In genomic region chr1:51245381-51245780, GRCm38 (mm10) we compare ENCODE assay signal across 17 mouse cellular contexts. TPM values are rescaled to one million over a fixed set of nuclear protein-coding genes. Genes with fewer than 3 reads are reported as not detected.
DNase-seq lines count a peak whose midpoint lies in the region; ATAC-seq and TF ChIP-seq lines count a peak whose summit lies in the region.
"Had no signal": no experiment of that assay in that cellular context is flagged by ENCODE, and none has a peak within 500 bp of the region (broad histone marks: within the 10 kb centered on the region; RNA-seq: fewer than 3 reads in every experiment).

No protein-coding gene starts in this region.

- H3K9me3 ChIP-seq in heart, embryonic 10.5 days: no peaks in the 10 kb centered on the region
- H3K9me3 ChIP-seq in kidney, embryonic 15.5 days (replicated peaks): no peaks in the 10 kb centered on the region
- H3K9me3 ChIP-seq in lung, postnatal 0 days (ENCODE audit: low read length): no peaks in the 10 kb centered on the region
- H3K9me3 ChIP-seq in liver, embryonic 11.5 days (ENCODE audit: control insufficient read depth, low read length): no peaks in the 10 kb centered on the region
- H3K9me3 ChIP-seq in stomach, postnatal 0 days (ENCODE audit: control insufficient read depth, low read length): no peaks in the 10 kb centered on the region
- H3K9me3 ChIP-seq: embryonic facial prominence, embryonic 10.5 days; forebrain, embryonic 15.5 days; limb, embryonic 12.5 days; liver, embryonic 15.5 days; neural tube, embryonic 12.5 days had no signal

- peak; percentile 25; the same call in 1 of the 2 replicates for ATAC-seq in kidney, embryonic 15.5 days (replicated peaks; ENCODE audit: low FRiP score)
- ATAC-seq in lung, postnatal 0 days: peak; percentile 26; the same call in 1 of the 2 replicates
- ATAC-seq in liver, embryonic 11.5 days (replicated peaks; ENCODE audit: low FRiP score): no peak
- ATAC-seq in stomach, postnatal 0 days (ENCODE audit: low FRiP score, low TSS enrichment): no peak
- ATAC-seq: CD4-positive, CD25-positive, alpha-beta regulatory T cell, adult 4 months; forebrain, embryonic 15.5 days had no signal

- no peak overlapping the region for H3K27ac ChIP-seq in heart, embryonic 10.5 days
- H3K27ac ChIP-seq in kidney, embryonic 15.5 days: peak overlapping the region; percentile 67
- H3K27ac ChIP-seq in lung, postnatal 0 days (ENCODE audit: low read length): no peak overlapping the region
- no peak overlapping the region for H3K27ac ChIP-seq in liver, embryonic 11.5 days (ENCODE audit: low read depth, low read length)
- no peak overlapping the region for H3K27ac ChIP-seq in stomach, postnatal 0 days (replicated peaks)
- H3K27ac ChIP-seq: embryonic facial prominence, embryonic 10.5 days; forebrain, embryonic 15.5 days; left cerebral cortex, adult 2 months; limb, embryonic 12.5 days; liver, embryonic 15.5 days; neural tube, embryonic 12.5 days had no signal

- H3K4me3 ChIP-seq in heart, embryonic 10.5 days: no peak overlapping the region
- H3K4me3 ChIP-seq in kidney, embryonic 15.5 days (replicated peaks): no peak overlapping the region
- no peak overlapping the region for H3K4me3 ChIP-seq in lung, postnatal 0 days (ENCODE audit: low read depth, low read length)
- H3K4me3 ChIP-seq in liver, embryonic 11.5 days (ENCODE audit: low read depth, low read length): no peak overlapping the region
- no peak overlapping the region for H3K4me3 ChIP-seq in stomach, postnatal 0 days (ENCODE audit: low read depth, low read length)
- H3K4me3 ChIP-seq: embryonic facial prominence, embryonic 10.5 days; erythroblast, embryonic 14.5 days; forebrain, embryonic 15.5 days; left cerebral cortex, adult 2 months; limb, embryonic 12.5 days; liver, embryonic 15.5 days; neural tube, embryonic 12.5 days had no signal

- peak; percentile 28 to 36 for DNase-seq in heart, adult 9 months (ENCODE audit: low spot score in 2 of 2)
- no peak for DNase-seq in heart, embryonic 10.5 days (ENCODE audit: low spot score)
- peak; percentile 20 for DNase-seq in kidney, adult 18-20 months
- peak; percentile 21 for DNase-seq in lung, postnatal 0 days (ENCODE audit: low spot score)
- DNase-seq in liver, embryonic 11.5 days (ENCODE audit: low spot score): no peak
- DNase-seq in stomach, postnatal 0 days (ENCODE audit: low spot score): no peak
- DNase-seq: adrenal gland, postnatal 25 days; cerebellum, postnatal 25 days had no signal

- H3K4me1 ChIP-seq in heart, embryonic 10.5 days: no peaks in the 10 kb centered on the region
- peaks cover 32% of the 10 kb centered on the region for H3K4me1 ChIP-seq in kidney, embryonic 15.5 days
- H3K4me1 ChIP-seq in lung, postnatal 0 days (ENCODE audit: insufficient read depth, low read depth, low read length): no peaks in the 10 kb centered on the region; the same call in 1 of the 2 replicates
- H3K4me1 ChIP-seq in liver, embryonic 11.5 days (replicated peaks; ENCODE audit: control insufficient read depth, insufficient read depth, low read length): no peaks in the 10 kb centered on the region
- H3K4me1 ChIP-seq in stomach, postnatal 0 days (replicated peaks; ENCODE audit: control insufficient read depth, insufficient read depth): no peaks in the 10 kb centered on the region
- H3K4me1 ChIP-seq: embryonic facial prominence, embryonic 10.5 days; limb, embryonic 12.5 days; liver, embryonic 15.5 days had no signal

- H3K4me2 ChIP-seq in kidney, embryonic 15.5 days: no peak overlapping the region
- H3K4me2 ChIP-seq in lung, postnatal 0 days (replicated peaks; ENCODE audit: low read depth, low read length): no peak overlapping the region
- no peak overlapping the region for H3K4me2 ChIP-seq in liver, embryonic 11.5 days
- no peak overlapping the region for H3K4me2 ChIP-seq in stomach, postnatal 0 days (replicated peaks; ENCODE audit: low read depth)
- H3K4me2 ChIP-seq: forebrain, embryonic 15.5 days; limb, embryonic 12.5 days; liver, embryonic 15.5 days; neural tube, embryonic 12.5 days had no signal

- 61% methylated on average over 3 of the region's 3 CpGs for WGBS in heart, embryonic 10.5 days
- WGBS in kidney, embryonic 15.5 days: 29% methylated on average over 3 of the region's 3 CpGs
- 18% methylated on average over 3 of the region's 3 CpGs for WGBS in lung, postnatal 0 days
- WGBS in liver, embryonic 11.5 days: 59% methylated on average over 3 of the region's 3 CpGs
- WGBS in stomach, postnatal 0 days: 43% methylated on average over 3 of the region's 3 CpGs

- TF ChIP-seq EP300 in lung, postnatal 0 days (IDR thresholded peaks at IDR 0.05): peak; percentile 65
- no peak for TF ChIP-seq EP300 in stomach, postnatal 0 days (optimal IDR thresholded peaks at IDR 0.05)

- no peaks in the 10 kb centered on the region for H3K27me3 ChIP-seq in heart, embryonic 10.5 days (ENCODE audit: insufficient read depth, poor library complexity, severe bottlenecking)
- H3K27me3 ChIP-seq in kidney, embryonic 15.5 days: no peaks in the 10 kb centered on the region
- H3K27me3 ChIP-seq in lung, postnatal 0 days (replicated peaks; ENCODE audit: insufficient read depth, low read length): no peaks in the 10 kb centered on the region
- no peaks in the 10 kb centered on the region for H3K27me3 ChIP-seq in liver, embryonic 11.5 days (replicated peaks; ENCODE audit: control insufficient read depth, insufficient read depth, low read length)
- no peaks in the 10 kb centered on the region for H3K27me3 ChIP-seq in stomach, postnatal 0 days (ENCODE audit: control insufficient read depth, insufficient read depth, low read length)
- H3K27me3 ChIP-seq: forebrain, embryonic 15.5 days; limb, embryonic 12.5 days; liver, embryonic 15.5 days; neural tube, embryonic 12.5 days had no signal

- no peak overlapping the region for H3K9ac ChIP-seq in kidney, embryonic 15.5 days
- H3K9ac ChIP-seq in lung, postnatal 0 days (replicated peaks; ENCODE audit: low read depth): no peak overlapping the region
- H3K9ac ChIP-seq in liver, embryonic 11.5 days (ENCODE audit: low read depth, low read length): no peak overlapping the region
- H3K9ac ChIP-seq in stomach, postnatal 0 days (ENCODE audit: low read length): no peak overlapping the region
- H3K9ac ChIP-seq: forebrain, embryonic 15.5 days; limb, embryonic 12.5 days; liver, embryonic 15.5 days; neural tube, embryonic 12.5 days had no signal

- no peak for TF ChIP-seq CTCF in lung, postnatal 0 days (IDR thresholded peaks at IDR 0.05)
- no peak for TF ChIP-seq CTCF in stomach, postnatal 0 days (IDR thresholded peaks at IDR 0.05; ENCODE audit: low read depth)

- no peaks in the 10 kb centered on the region for H3K36me3 ChIP-seq in heart, embryonic 10.5 days
- H3K36me3 ChIP-seq in kidney, embryonic 15.5 days: no peaks in the 10 kb centered on the region
- no peaks in the 10 kb centered on the region for H3K36me3 ChIP-seq in lung, postnatal 0 days (ENCODE audit: insufficient read depth, low read length)
- no peaks in the 10 kb centered on the region for H3K36me3 ChIP-seq in liver, embryonic 11.5 days (ENCODE audit: control insufficient read depth, insufficient read depth, low read length)
- H3K36me3 ChIP-seq in stomach, postnatal 0 days (ENCODE audit: control insufficient read depth, insufficient read depth, low read length): no peaks in the 10 kb centered on the region
- H3K36me3 ChIP-seq: embryonic facial prominence, embryonic 10.5 days; forebrain, embryonic 15.5 days; limb, embryonic 12.5 days; liver, embryonic 15.5 days; neural tube, embryonic 12.5 days had no signal

RNA-seq across cellular contexts. Expression of gene Cavin2, which starts 43.5 kb away (rescaled TPM):
- 53.5 and 88.3 TPM in 2 replicates for polyA plus RNA-seq in heart, embryonic 10.5 days (2016; fragmentation: Nextera tagmentation; extraction: Ambion mirVana)
- 28.9 and 33.3 TPM in 2 replicates for polyA plus RNA-seq in kidney, embryonic 15.5 days (2015; fragmentation: Nextera tagmentation; extraction: Ambion mirVana)
- 353 and 401 TPM in 2 replicates for polyA plus RNA-seq in lung, postnatal 0 days (2015; fragmentation: Nextera tagmentation; extraction: Ambion mirVana)
- polyA plus RNA-seq in liver, embryonic 11.5 days (2014; fragmentation: Nextera tagmentation; extraction: Ambion mirVana): 31.1 and 34.5 TPM in 2 replicates
- 42.5 and 46.1 TPM in 2 replicates for polyA plus RNA-seq in stomach, postnatal 0 days (2015; fragmentation: Nextera tagmentation; extraction: Ambion mirVana)
- polyA plus RNA-seq: CD4-positive, CD25-positive, alpha-beta regulatory T cell, adult 4 months had no signal

Comparison
In these comparisons a context has a peak if more than half of its experiments do, and no peak if none do; other contexts are left out.
1. DNase-seq: peak in heart, adult 9 months (2 of 2), kidney, adult 18-20 months (single experiment) and lung, postnatal 0 days (single experiment); none in heart, embryonic 10.5 days (single experiment), liver, embryonic 11.5 days (single experiment) and stomach, postnatal 0 days (single experiment).
2. ATAC-seq: peak in kidney, embryonic 15.5 days (single experiment) and lung, postnatal 0 days (single experiment); none in liver, embryonic 11.5 days (single experiment) and stomach, postnatal 0 days (single experiment).